Mouse (Mus musculus): ENCODE measurements around the gene Scml4. TPM values are rescaled to one million over a fixed set of nuclear protein-coding genes. Genes with fewer than 3 reads are reported as not detected.

Scml4 gene
- 1 to 10 TPM; 4.0 to 6.4 TPM for total RNA-seq (2021)
- long read RNA-seq, experiment 1, full-length matches to known transcripts, result 1 of 2 reads
- long read RNA-seq, experiment 1, partial matches to known transcripts, result 1 of 2 reads
- long read RNA-seq, experiment 1, other reads (novel, unspliced or antisense), result 0 of 2 reads
- long read RNA-seq, experiment 2, full-length matches to known transcripts, result 2 of 2 reads
- long read RNA-seq, experiment 2, partial matches to known transcripts, result 0 of 2 reads
- long read RNA-seq, experiment 2, other reads (novel, unspliced or antisense), result 0 of 2 reads

DNA sequence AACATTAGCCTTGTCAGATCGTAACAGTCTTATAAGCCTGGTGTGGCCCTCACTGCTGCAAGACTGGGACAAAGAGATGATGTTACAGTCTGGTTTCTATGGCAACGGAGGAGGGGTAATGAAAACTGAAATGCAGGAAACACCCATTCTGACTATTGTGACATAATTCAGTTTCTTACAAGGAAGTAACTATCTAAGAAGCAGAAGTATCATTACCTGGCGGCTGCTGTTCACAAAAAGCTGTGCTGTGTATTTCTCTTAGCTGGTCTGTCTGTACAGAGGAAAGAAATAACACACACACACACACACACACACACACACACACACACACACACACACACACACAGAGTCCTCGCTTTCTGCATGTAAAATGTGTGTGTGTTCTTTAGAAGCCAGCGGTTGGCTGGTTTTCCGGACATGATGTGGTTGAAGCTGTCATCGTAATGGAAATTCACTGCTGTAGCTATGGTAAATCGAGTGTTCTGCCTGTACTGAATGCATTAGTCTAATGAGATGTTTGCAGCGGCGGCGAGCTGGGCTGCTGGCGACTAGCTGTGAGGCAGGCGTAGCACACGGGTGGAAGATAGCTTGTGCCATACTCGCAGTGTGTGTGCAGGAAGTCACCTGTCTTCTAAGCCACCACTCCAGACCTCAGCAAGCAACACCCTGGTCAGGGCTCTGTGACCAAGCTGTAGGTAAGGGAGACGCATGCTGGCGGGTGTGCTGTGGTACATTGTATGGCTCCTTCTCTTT is at the start of gene Scml4:
TSS of gene Scml4 (plus strand) at position 212 of the 753 bp plus-strand sequence.
- DNase-seq, result peak; percentile 47

DNA sequence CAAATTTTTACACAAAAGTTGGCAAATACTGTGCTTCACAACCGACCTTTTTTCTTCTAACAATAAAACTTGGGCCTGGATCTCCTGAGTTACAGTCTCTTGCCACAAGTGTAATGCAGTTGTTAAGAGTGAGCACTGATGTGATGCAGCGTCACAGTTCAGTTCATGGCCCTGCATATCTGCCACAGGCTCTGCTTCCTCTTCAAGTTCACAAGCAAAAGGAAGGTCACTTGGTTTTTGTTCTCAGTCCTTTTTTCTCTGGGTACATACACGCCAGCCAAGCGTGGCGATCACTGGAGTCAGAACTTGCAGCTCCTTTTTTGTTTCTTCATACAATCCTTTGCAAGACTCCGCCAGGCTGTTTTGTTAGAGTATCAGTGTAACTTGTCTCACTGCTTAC is 34.2 kb upstream of the Scml4 start:
- no peak for DNase-seq

DNA sequence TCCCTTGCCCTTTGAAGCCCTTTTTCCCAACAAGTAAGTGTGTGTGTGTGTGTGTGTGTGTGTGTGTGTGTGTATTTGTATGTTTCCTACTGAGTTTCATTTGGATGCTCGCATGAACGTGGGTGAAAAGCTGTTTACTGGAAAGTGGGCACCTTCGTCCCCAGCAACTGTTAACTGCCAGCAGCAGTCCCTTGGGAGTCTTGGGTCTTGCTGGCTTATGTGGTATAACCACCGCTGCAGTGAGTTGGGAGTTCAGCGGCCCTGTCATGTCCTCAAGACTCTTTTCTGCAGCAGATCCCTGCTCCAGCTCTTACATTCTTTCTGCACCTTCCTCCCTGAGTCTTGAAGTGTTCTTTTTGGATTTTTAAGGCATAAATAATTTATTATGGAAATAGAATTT is 33.0 kb upstream of the Scml4 start:
- peak; percentile 28 for DNase-seq

DNA sequence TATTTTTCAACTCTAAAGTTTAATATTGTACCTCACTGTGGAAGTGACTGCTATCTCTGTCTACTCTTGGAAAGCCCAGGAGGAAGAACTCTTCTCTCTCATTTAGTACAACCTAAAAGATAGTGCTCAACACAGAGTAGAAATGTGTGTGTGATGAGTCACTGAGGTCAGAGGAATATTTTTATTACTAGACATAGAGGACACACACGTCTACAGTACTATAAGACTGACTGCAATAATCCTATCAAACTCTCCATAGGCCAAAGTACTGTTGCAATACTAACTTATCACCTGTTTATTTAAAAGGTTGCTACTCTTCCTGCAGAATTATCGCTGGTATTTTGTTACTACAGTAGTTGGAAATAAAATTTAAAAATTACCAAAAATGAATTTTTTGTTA is 30.2 kb upstream of the Scml4 start:
- DNase-seq, result no peak

DNA sequence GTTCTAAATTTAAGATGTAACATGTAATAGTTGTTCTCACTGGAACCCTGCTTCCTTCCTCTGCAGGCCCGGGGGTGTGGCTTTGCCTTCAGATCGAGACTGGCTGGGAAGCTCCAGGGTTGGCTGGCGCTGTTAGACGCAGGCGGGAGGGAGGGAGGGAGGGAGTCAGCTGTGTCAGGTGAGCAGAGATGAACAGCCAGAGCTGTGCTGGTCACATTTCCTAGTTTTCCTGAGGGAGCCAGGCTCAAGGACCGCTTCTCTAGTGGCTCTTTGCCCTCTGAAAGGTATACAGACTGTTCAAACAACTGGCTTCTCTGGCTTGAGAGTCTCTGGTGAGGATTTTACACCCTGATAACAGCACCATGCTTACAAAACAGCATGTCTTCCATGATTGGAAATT is 29.8 kb upstream of the Scml4 start:
- DNase-seq, result no peak

DNA sequence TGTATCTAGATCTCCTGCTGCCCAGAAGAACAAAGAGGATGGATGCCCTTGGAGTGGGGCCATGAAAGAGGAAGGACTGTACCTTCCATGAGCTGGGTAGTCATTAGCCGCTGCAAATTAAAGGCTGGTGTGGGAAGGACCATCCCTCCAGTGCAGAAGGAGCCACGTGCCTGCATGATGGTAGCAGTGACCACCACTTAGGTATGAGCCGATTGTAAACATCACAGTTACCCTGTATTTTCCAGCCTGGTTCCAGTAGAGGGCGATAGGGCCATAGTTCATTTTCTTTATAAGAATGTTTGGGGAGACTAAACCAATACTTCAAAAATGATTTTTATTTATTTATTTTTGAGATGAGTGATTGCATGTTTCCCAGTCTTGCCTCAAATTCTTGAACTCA is 27.5 kb upstream of the Scml4 start:
- DNase-seq, result no peak

DNA sequence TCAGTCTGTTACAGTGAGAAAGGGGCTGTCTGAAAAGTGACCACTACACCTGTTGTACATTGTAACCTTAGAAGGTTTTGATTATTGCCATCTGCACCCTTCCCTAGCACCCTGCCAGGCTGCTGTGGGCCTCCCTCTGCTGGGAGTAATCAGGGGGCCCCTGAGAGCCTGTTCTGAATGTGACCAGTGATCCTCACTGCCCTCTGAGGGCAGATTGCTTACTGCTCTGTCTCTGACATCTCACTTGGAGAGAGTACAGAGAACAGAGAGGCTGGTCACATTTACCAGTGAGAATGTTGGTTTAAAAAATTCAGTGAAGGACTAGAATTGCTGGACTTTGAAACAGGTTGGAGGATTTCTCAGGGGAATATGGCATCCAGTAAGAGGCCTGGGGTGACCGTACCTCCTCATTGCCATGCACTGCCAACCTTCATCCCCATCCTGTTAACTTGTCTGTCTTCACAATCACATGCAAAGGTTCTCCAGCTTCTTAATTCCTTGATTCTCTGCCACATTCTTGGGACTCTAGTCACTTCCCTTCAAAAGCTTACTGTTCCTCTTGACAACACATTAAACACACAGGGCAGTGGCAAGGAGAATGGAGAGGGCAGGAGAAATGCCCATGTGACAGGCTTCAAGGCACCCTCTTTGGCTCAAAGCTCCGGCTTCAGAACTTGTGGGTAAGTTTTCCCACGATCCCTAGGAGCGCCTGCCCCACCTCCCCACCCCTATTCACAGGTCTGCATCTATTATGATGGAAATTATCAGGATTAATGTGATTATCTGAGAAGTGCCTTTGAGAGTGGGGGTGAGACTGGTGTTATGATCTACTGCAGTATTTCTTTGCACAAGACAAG is 26.1 kb upstream of the Scml4 start:
- no peak for DNase-seq

DNA sequence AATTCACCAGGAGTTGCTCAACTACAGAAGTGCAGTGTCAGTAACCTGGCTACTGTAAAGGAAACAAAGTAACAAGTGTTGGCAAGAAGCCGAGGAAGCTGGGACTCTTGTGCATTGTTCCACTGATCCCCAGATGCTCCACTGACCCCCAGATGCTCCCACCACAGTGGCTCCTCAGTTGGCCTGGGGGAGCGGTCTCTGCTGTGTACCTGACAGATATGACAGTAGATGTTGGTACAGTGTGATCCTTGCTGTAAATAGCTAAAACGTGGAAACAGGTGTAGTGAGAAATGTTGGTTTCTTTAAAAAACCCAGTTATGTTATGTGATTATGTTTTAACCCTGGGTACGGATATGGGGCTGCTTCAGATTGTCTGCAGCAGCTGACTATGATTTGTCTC is 22.1 kb upstream of the Scml4 start:
- no peak for DNase-seq

DNA sequence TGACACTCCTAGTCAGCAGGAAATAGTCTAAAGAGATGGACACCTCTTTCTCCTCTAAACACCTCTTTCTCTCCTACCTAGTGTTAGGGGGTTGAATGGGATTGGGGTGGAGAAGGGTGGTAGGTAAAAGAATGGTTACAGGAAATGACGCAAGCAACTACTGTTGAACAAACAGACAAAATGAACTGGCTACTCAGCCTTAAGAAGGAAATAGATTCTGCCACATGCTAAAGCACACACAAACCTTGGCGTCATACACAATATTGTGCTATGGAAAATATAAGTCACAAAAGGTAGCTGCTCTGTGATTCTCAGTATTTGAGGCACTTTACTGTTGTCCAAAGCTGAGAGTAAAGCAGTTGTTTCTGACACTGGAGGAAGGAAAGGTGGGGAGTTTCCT is 21.4 kb upstream of the Scml4 start:
- DNase-seq, result no peak

DNA sequence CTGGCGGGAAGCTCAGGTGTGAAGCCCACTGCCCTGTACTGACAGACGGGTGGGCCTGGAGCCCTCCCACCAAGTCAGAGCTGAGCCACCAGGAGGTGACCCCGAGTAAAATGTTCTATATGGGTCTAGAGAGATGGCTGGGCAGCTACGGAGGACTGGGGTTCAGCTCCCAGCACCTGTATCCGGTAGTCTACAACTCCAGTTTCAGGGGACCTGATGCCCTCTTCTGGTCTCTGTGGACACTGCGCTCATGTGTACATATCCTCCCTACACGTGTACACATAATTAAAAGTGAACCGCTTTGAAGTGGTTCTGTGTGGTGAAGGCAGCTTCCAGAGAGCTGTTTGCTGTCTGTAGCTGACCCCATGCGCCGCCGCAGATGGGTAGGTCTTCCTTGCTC is 20.1 kb upstream of the Scml4 start:
- no peak for DNase-seq

DNA sequence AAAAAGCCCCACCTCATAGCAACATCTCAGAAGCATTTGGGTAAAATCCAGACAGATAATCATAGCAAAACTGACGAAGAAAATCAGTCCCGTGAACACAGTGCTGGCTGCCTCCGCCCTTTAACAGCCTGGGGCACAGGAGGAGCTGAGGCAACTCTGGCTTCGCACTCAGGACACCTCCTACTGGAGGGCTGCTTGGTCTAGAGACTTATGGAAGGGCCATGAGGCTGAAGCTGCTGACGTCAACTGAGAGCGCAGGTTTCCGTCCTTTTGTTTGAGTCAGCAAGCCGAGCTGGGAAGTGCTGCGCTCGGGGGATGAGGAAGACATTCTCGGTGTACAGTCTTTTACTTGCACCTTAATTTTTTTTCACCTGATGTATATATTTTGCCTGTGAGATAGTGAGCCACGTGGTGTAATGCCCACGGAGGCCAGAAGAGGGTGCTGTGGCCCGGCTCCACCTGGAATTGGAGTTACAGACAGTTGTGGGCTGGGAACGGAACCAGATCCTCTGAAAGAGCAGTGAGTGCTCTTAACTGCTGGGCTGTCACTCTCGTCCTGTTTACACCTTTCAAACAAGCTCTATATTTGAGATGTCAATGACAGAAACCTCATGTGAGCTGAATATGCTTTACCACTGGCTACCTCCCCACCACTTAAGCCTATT is 18.5 kb upstream of the Scml4 start:
- DNase-seq, result no peak

DNA sequence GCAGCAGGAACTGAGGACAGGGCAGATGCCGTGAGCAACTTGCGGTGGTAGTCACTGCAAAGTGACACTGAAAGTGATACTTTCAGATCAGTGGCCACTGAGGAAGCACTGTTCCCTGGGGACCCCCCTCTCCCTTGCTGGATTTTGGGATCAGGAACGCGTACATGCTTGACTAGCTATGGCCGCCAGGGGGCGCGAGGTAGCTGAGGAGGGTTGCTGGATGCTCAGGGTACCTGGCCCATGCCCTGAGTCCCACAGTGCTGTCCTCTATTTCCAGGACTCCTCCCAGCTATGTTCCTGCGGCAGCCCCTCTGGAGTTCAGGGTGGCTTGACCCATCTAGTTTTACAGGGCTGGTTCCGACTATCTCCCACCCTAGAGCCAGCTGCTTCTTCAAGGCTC is 17.8 kb upstream of the Scml4 start:
- peak; percentile 89 for DNase-seq

DNA sequence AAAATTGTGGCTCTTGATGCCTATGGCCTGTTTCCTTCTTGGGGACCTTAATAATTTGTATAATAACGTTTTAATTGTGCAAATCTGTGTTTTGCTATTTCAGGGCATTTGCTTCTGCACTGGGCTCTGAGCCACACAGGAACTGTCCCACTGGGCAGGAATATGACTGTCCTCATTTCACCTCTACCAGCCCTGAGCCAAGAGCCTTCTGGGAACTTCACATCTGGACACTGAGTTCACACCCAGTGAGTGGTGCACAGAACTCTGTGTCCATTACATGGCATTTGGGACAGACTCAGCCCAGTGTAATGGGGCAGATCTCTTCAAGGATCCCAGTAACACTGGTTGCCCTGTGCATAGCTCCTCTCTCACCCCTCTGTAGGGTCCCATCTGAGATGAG is 16.8 kb upstream of the Scml4 start:
- peak; percentile 50 for DNase-seq

DNA sequence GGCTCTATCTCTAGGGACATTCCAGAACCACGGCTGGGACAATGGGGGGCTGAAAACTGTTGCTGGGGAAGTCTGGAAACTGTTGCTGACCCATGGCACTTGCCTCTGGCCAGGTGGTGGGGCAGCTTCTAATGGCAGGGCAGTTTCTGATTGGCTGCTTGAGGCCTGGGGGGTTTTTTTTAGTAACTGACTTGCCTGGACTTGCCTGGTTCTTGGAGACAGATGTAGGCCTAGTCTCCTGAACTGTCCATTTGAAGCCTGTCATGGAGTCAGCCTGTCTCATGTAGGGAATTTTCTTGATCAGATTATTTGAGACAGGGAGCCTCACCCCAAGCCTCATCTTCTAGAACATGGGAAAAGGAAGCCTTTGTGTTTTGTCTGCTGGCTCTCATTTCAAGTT is 14.7 kb upstream of the Scml4 start:
- DNase-seq, result no peak

DNA sequence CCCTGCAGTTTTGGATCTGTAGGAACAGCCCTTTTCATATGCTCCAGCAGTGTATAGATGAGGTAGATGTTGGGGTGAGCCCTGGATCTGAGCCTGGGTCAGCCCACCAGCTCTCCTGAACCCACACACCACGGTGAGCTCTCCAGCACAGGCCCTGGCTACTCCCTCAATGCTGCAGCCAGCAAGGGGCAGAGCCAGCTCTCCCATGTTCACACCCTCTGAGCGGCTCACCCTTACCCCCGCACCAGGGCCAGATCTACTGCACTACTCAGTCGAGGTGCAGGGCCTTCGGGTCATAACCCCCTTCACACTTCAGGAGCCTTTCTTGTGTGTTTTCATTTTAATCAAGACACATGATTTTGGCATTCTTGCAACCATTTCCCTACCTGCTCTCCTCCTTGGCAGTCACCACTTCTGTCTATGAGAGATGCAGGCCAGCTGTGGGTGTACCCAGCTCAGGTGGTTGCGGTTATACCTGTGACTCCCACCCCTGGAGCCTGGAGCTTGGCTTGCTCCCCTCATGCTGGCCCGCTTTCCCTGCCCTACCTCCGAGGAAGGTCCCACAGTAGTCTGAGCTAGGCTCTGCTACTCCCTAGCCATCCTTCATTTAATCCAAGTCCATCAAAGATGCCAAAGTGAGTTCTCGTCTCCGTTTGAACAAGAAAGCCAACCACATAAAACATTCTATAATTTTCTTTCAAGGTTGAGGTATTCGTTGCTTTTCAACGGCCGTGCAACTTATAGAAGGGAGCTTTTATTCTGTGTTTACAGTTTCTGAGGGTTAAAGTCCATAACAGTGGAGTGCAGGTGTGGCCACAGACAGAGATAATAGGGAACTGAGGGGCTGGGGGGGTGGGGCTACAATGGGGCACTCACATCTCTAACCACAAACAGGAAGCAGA is 11.7 kb upstream of the Scml4 start:
- no peak for DNase-seq

DNA sequence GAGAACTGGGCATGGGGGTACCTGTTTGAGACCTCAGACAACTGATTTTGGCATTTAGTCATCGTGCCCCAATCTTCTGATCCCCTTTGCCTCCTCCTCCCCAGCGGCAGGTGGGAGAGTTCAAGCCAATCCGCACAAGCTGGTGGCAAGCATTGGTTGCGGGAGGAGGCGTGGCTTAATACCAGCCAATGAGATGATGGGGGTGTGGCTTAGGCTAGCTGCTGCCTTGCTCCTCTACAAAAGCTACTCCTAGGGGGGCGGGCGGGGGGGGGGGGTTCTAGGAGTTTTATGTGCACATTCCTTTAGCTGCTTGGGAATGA is 11.1 kb upstream of the Scml4 start:
- DNase-seq, result no peak

DNA sequence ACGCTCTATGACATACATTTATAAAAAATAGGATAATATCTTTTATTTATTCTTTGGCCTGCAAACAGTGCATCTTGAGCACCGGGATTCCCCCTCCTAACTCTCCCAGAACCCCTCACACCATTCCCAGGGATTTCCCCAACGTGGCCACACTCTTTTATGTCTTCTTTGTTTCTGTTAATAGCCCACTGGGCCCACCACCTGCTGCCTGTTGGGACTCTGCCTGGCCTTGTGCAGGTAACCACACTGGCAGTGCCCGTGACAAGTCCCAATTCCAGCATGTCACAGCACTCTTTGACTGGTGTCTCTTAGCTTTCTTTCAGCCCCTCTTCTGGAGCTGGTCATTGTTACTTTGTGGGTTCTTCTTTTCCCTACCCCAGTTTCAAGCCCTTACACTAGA is 5.3 kb upstream of the Scml4 start:
- DNase-seq, result no peak

DNA sequence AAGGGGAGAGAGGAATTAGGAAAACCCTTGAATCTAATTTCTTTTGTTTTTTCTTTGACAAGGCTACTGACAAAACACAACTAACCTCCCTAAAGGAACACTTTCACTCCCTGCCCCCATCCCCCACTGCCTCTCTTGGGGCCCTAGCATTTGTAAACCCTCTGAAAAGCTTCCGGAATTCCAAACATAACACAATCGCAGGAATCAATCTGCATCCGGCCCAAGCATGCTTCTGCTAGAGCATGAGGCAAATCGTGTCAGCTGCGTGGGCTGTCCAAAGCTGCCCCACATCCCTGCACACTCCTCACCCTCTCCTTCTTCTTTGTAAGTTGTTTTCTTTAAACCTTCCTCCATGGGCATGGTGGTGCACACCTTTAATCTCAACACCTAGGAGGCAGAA is 4.9 kb upstream of the Scml4 start:
- no peak for DNase-seq

DNA sequence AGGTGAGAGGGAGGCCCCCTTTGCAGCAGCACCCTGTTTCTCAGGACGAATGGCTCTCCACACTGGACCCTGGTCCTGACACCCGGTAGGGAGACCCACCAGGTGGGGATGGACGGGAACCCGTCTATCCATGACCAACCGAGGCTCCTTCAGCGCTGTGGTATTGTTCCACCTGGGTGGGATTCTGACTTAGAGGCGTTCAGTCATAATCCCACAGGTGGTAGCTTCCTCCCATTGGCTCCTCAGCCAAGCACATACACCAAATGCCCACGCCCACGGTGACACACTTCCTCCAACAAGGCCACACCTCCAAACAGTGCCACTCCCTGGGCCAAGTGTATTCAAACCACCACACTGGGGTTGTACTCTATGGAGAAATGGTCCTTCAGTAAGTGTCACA is 3.6 kb upstream of the Scml4 start:
- DNase-seq, result no peak

DNA sequence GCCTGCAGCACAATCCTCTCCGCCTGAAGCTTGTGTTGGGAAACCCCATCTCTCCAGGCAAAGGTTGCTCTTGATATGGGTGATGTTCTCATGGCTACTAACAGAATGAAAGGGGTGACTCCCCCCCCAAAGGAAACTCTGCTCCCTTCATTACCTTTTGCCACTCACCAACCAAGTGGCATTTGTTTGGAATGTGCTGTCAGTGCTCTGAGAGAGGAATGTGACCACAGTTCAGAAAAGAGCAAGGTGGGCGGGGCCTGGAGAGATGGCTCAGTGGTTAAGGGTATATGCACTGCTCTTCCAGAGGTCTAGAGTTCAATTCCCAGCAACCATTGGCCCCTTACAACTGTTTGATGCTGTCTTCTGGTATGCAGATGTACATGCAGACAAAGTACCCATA is 3.1 kb upstream of the Scml4 start:
- DNase-seq, result no peak

DNA sequence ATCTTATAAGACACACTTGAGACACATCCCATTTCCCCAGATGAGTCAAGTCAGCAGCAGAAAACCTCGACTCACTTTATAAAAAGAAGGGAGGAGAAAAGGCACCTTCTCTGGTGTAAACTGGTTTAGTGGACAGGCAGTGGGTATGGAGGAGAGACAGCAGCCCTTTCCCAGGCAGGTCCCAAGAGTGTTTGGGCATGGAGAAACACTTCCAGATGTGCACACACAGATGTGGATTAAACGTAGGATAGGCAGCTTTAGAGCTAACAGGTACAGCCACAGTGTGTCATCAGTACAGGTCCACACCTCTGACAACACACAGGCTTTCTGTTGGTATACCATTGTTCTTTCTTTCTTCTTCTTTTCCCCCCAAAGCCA is 400 bp upstream of the Scml4 start:
- no peak for DNase-seq

DNA sequence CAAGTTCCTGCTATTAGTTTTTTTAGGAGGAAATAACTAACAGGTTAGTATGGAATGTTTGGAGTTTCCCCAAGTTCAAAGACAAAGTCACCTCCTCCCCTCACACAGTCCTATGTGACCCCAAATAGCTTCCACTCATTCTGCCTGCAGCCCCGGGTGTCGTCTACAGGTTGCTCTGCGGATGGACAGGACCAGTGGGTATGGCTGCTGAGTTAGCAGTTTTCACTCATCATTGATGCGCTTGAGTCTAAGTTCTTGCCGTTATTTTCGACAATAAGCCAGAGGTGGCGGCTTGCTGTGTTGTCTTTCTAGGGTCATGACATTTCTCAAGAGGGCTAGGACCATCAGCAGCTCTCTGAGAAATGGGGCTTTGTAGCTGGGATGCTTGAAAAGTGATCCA is 1.3 kb downstream of the Scml4 start:
- no peak for DNase-seq
